In genomic region chr12:82407531-82408255, GRCm38 (mm10) we compare ENCODE assay signal across 13 mouse cellular contexts.
DNase-seq lines count a peak whose midpoint lies in the region; ATAC-seq and TF ChIP-seq lines count a peak whose summit lies in the region.
"Had no signal": no experiment of that assay in that cellular context is flagged by ENCODE, and none has a peak within 500 bp of the region (broad histone marks: within the 10 kb centered on the region; RNA-seq: fewer than 3 reads in every experiment).

No protein-coding gene starts in this region.

- no peak overlapping the region for H3K9ac ChIP-seq in limb, embryonic 13.5 days
- H3K9ac ChIP-seq in embryonic facial prominence, embryonic 15.5 days, result no peak overlapping the region
- H3K9ac ChIP-seq: heart, embryonic 12.5 days had no signal

- peaks cover 30% of the 10 kb centered on the region for H3K36me3 ChIP-seq in limb, embryonic 13.5 days
- H3K36me3 ChIP-seq in limb, embryonic 10.5 days, result peaks cover 44% of the 10 kb centered on the region
- peaks cover 9% of the 10 kb centered on the region for H3K36me3 ChIP-seq in embryonic facial prominence, embryonic 15.5 days

- no peaks in the 10 kb centered on the region for H3K27me3 ChIP-seq in limb, embryonic 13.5 days
- no peaks in the 10 kb centered on the region for H3K27me3 ChIP-seq in limb, embryonic 10.5 days (ENCODE audit: low read depth, poor library complexity, severe bottlenecking)
- H3K27me3 ChIP-seq in embryonic facial prominence, embryonic 15.5 days, result no peaks in the 10 kb centered on the region
- H3K27me3 ChIP-seq: heart, embryonic 12.5 days; Patski had no signal

- TF ChIP-seq CTCF in gastrocnemius, adult 2 months (IDR thresholded peaks at IDR 0.05), result no peak
- TF ChIP-seq CTCF in olfactory bulb, adult 2 months (IDR thresholded peaks at IDR 0.05; ENCODE audit: insufficient read depth, low read depth, low read length), result no peak

- intact Hi-C loops in gastrocnemius, adult 2 months (cut with DNase I), result no loop called here

- H3K9me3 ChIP-seq in limb, embryonic 13.5 days, result no peaks in the 10 kb centered on the region
- no peaks in the 10 kb centered on the region for H3K9me3 ChIP-seq in limb, embryonic 10.5 days (replicated peaks)
- H3K9me3 ChIP-seq in embryonic facial prominence, embryonic 15.5 days (replicated peaks), result no peaks in the 10 kb centered on the region
- H3K9me3 ChIP-seq: heart, embryonic 12.5 days; hindbrain, embryonic 10.5 days had no signal

- WGBS in limb, embryonic 13.5 days, result 62% methylated on average over 5 of the region's 5 CpGs
- 88% methylated on average over 5 of the region's 5 CpGs for WGBS in limb, embryonic 10.5 days
- 51% methylated on average over 5 of the region's 5 CpGs for WGBS in embryonic facial prominence, embryonic 15.5 days
- 31% methylated on average over 5 of the region's 5 CpGs for whole genome bisulfite sequencing in olfactory bulb, adult 2 months

- no peak for TF ChIP-seq POLR2A in olfactory bulb, adult 2 months (IDR thresholded peaks at IDR 0.05; ENCODE audit: insufficient read depth, low read depth, low read length)

- 0 out of 2 replicates have a peak overlapping the region, but pooled peaks have one; percentile 15 for H3K4me3 ChIP-seq in gastrocnemius, adult 2 months
- no peak overlapping the region for H3K4me3 ChIP-seq in limb, embryonic 13.5 days
- no peak overlapping the region for H3K4me3 ChIP-seq in limb, embryonic 10.5 days
- no peak overlapping the region for H3K4me3 ChIP-seq in embryonic facial prominence, embryonic 15.5 days (replicated peaks)
- no peak overlapping the region for H3K4me3 ChIP-seq in olfactory bulb, adult 2 months (ENCODE audit: insufficient read depth, low read depth, low read length)
- H3K4me3 ChIP-seq: heart, embryonic 12.5 days; hindbrain, embryonic 10.5 days had no signal

- H3K27ac ChIP-seq in gastrocnemius, adult 2 months, result peak overlapping the region; percentile 41; the same call in 1 of the 2 replicates
- H3K27ac ChIP-seq in limb, embryonic 13.5 days, result peak overlapping the region; percentile 55; the same call in 1 of the 2 replicates
- H3K27ac ChIP-seq in limb, embryonic 10.5 days, result no peak overlapping the region
- peak overlapping the region; percentile 18; the same call in 1 of the 2 replicates for H3K27ac ChIP-seq in embryonic facial prominence, embryonic 15.5 days (replicated peaks)
- H3K27ac ChIP-seq in olfactory bulb, adult 2 months (ENCODE audit: insufficient read depth, low read depth, low read length), result peak overlapping the region; percentile 90
- H3K27ac ChIP-seq: hindbrain, embryonic 10.5 days; macrophage had no signal

- ATAC-seq in limb, embryonic 13.5 days (ENCODE audit: low FRiP score, low read depth), result no peak
- ATAC-seq in embryonic facial prominence, embryonic 15.5 days (ENCODE audit: insufficient number of reproducible peaks, low FRiP score, low TSS enrichment, low read depth), result peak; percentile 30; the same call in 1 of the 2 replicates
- ATAC-seq: Patski had no signal

- no peak overlapping the region for H3K4me2 ChIP-seq in limb, embryonic 13.5 days (replicated peaks)
- no peak overlapping the region for H3K4me2 ChIP-seq in embryonic facial prominence, embryonic 15.5 days (replicated peaks)
- H3K4me2 ChIP-seq: heart, embryonic 12.5 days had no signal

- peaks cover 28% of the 10 kb centered on the region for H3K4me1 ChIP-seq in limb, embryonic 13.5 days
- no peaks in the 10 kb centered on the region for H3K4me1 ChIP-seq in limb, embryonic 10.5 days
- peaks cover 21% of the 10 kb centered on the region for H3K4me1 ChIP-seq in embryonic facial prominence, embryonic 15.5 days
- H3K4me1 ChIP-seq in olfactory bulb, adult 2 months (ENCODE audit: control insufficient read depth, insufficient read depth, low read length), result peaks cover 29% of the 10 kb centered on the region

- DNase-seq in gastrocnemius, adult 2 months, result no peak
- no peak for DNase-seq in gastrocnemius, postnatal 4 days (ENCODE audit: low spot score in 2 of 2)
- no peak for DNase-seq in limb, embryonic 10.5 days (ENCODE audit: low spot score)
- no peak for DNase-seq in right cerebral cortex, adult 2 months (ENCODE audit: low spot score in 2 of 2)
- no peak for DNase-seq in right cerebral cortex, postnatal 10 days (ENCODE audit: low spot score in 2 of 2)
- DNase-seq: right cerebral cortex, postnatal 25 days had no signal
